Mouse (Mus musculus) limb, embryonic 15.5 days (tissue): Measurements from ENCODE around the gene Ccdc188. TPM values are rescaled to one million over a fixed set of nuclear protein-coding genes. Genes with fewer than 3 reads are reported as not detected.

ENCODE experiments used
- ATAC-seq: fragments of 200-750 bp; cut with Nextera tagmentation; 2 replicates; pipeline ENCODE4 v1.8.0; 2017; ENCODE audit warnings: low read depth, moderate TSS enrichment; ENCODE audit not compliant: insufficient number of reproducible peaks, low FRiP score, low TSS enrichment
- H3K27ac ChIP-seq: fragments of 300-500 bp; sonication (generic); 2 replicates; pipeline ENCODE4 v1.5.1; 2015; ENCODE audit warnings: moderate library complexity, mild to moderate bottlenecking, inconsistent platforms
- H3K27me3 ChIP-seq: fragments of 300-500 bp; sonication (generic); 2 replicates; pipeline ENCODE4 v1.6.1; 2015; ENCODE audit warnings: inconsistent platforms
- H3K36me3 ChIP-seq: fragments of 300-500 bp; sonication (generic); 2 replicates; pipeline ENCODE4 v1.6.1; 2015; ENCODE audit warnings: inconsistent platforms
- H3K4me1 ChIP-seq: fragments of 300-500 bp; sonication (generic); 2 replicates; pipeline ENCODE4 v1.6.1; 2015; ENCODE audit warnings: inconsistent platforms
- H3K4me2 ChIP-seq: fragments of 300-500 bp; sonication (generic); 2 replicates; pipeline ENCODE4 v1.6.1; 2015; ENCODE audit warnings: mild to moderate bottlenecking, inconsistent platforms
- H3K4me3 ChIP-seq: fragments of 300-500 bp; sonication (generic); 2 replicates; pipeline ENCODE4 v1.5.1; 2015; ENCODE audit warnings: mild to moderate bottlenecking, inconsistent platforms
- H3K9ac ChIP-seq: fragments of 300-500 bp; sonication (generic); 2 replicates; pipeline ENCODE4 v1.6.1; 2015; ENCODE audit warnings: inconsistent platforms
- H3K9me3 ChIP-seq: fragments of 300-500 bp; sonication (generic); 2 replicates; pipeline ENCODE4 v1.6.1; 2016; ENCODE audit warnings: inconsistent platforms
- WGBS: fragments of 180-500 bp; shearing (Covaris S2); methylation state at CpG from one replicate; pipeline ENCODE4 v1.1.7; 2015; 5-methylcytosine and 5-hydroxymethylcytosine counted together
- polyA plus RNA-seq: library from polyadenylated mRNA; unstranded; fragments of >200 nt; fragmentation: Nextera tagmentation; extraction: Ambion mirVana; gene quantifications from 2 replicates; pipeline ENCODE4 v1.2.1, GENCODE M21; 2015

Gene Ccdc188
- polyA plus RNA-seq, 1 experiment from 2014 or later: not detected

- Histone ChIP-seq H3K36me3 (peaks cover 59% of the 10 kb centered on the region), H3K4me2 (no peak overlapping the region), H3K4me3 (no peak overlapping the region), H3K27me3 (no peaks in the 10 kb centered on the region), H3K4me1 (peaks cover 22% of the 10 kb centered on the region), H3K9me3 (no peaks in the 10 kb centered on the region), H3K9ac (no peak overlapping the region), H3K27ac (no peak overlapping the region)
- no peak for ATAC-seq
- WGBS: 93% methylated on average over 20 of the region's 20 CpGs
Observed at GRCm38 (mm10) chr16:18227897-18228422, 10.3 kb downstream of the Ccdc188 start.

- H3K36me3 ChIP-seq: peaks cover 50% of the 10 kb centered on the region
- 82% methylated on average over 4 of the region's 4 CpGs for WGBS
- ATAC-seq: no peak
Observed at GRCm38 (mm10) chr16:18228856-18229255, 11.2 kb downstream of the Ccdc188 start.

GRCm38 (mm10) chr16:18229622-18230021 is 11.9 kb downstream of the Ccdc188 start:
- H3K36me3 ChIP-seq: peaks cover 43% of the 10 kb centered on the region
- no peak; the same call in 1 of the 2 replicates for ATAC-seq
- H3K4me3 ChIP-seq: no peak overlapping the region
- H3K9ac ChIP-seq: no peak overlapping the region
- no peaks in the 10 kb centered on the region for H3K9me3 ChIP-seq
- peak overlapping the region; percentile 61 for H3K27ac ChIP-seq
- H3K27me3 ChIP-seq: no peaks in the 10 kb centered on the region
- WGBS: 42% methylated on average over 11 of the region's 11 CpGs
- 0 out of 2 replicates have a peak overlapping the region, but pooled peaks have one; percentile 14 for H3K4me2 ChIP-seq
- peaks cover 38% of the 10 kb centered on the region for H3K4me1 ChIP-seq

More at GRCm38 (mm10) chr16:18228856-18229255, 11.2 kb downstream of the Ccdc188 start:
- Histone ChIP-seq H3K4me2 (no peak overlapping the region), H3K9ac (no peak overlapping the region), H3K27me3 (no peaks in the 10 kb centered on the region), H3K4me3 (no peak overlapping the region), H3K4me1 (peaks cover 31% of the 10 kb centered on the region), H3K9me3 (no peaks in the 10 kb centered on the region), H3K27ac (no peak overlapping the region)

DNA sequence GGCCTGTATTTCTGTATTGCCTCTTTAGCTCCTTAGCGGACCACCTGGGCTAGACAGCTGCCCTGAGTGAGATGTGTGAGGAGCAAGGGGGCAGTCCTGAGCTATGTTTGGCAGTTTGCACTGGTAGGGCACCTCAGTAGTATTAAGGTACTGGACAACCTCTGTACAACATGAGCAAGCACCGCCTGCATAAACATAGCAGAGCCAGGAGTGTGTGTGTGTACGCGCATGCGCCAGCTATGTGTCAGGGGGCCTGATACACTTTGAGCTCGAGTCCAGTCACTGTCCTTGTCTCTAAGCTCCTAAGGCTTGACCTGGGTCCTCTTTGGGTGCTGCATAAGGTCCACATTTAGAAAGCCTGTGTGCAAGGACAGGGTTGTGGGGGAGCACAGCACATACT is 12.9 kb downstream of the Ccdc188 start:
- Histone ChIP-seq H3K27me3 (no peaks in the 10 kb centered on the region), H3K4me3 (no peak overlapping the region), H3K27ac (peak overlapping the region; percentile 61; the same call in 1 of the 2 replicates), H3K9ac (no peak overlapping the region), H3K36me3 (peaks cover 33% of the 10 kb centered on the region), H3K4me2 (no peak overlapping the region), H3K9me3 (no peaks in the 10 kb centered on the region), H3K4me1 (peaks cover 42% of the 10 kb centered on the region)
- 90% methylated on average over 6 of the region's 6 CpGs for WGBS
- ATAC-seq: no peak

GRCm38 (mm10) chr16:18231047-18231446 is 13.4 kb downstream of the Ccdc188 start:
- Histone ChIP-seq H3K4me1 (peaks cover 46% of the 10 kb centered on the region), H3K27ac (0 out of 2 replicates have a peak overlapping the region, but pooled peaks have one; percentile 9), H3K27me3 (no peaks in the 10 kb centered on the region), H3K9me3 (no peaks in the 10 kb centered on the region), H3K4me3 (no peak overlapping the region), H3K36me3 (peaks cover 28% of the 10 kb centered on the region), H3K4me2 (no peak overlapping the region), H3K9ac (no peak overlapping the region)
- no peak for ATAC-seq
- whole genome bisulfite sequencing: 82% methylated on average over 3 of the region's 3 CpGs

- Histone ChIP-seq H3K36me3 (peaks cover 24% of the 10 kb centered on the region), H3K4me3 (no peak overlapping the region), H3K4me2 (no peak overlapping the region), H3K9ac (no peak overlapping the region), H3K4me1 (peaks cover 49% of the 10 kb centered on the region), H3K9me3 (no peaks in the 10 kb centered on the region), H3K27ac (peak overlapping the region; percentile 50; the same call in 1 of the 2 replicates), H3K27me3 (no peaks in the 10 kb centered on the region)
- WGBS: 54% methylated on average over 4 of the region's 4 CpGs
- no peak for ATAC-seq
Observed at GRCm38 (mm10) chr16:18231451-18231850, 13.8 kb downstream of the Ccdc188 start.

GRCm38 (mm10) chr16:18233451-18233850 is 15.8 kb downstream of the Ccdc188 start:
- no peak overlapping the region for H3K9ac ChIP-seq
- no peaks in the 10 kb centered on the region for H3K27me3 ChIP-seq
- ATAC-seq: no peak
- H3K4me3 ChIP-seq: peak overlapping the region; percentile 91
- no peak overlapping the region for H3K27ac ChIP-seq
- H3K9me3 ChIP-seq: no peaks in the 10 kb centered on the region
- peak overlapping the region; percentile 74 for H3K4me2 ChIP-seq
- WGBS: 34% methylated on average over 1 of the region's 1 CpGs
- H3K4me1 ChIP-seq: peaks cover 51% of the 10 kb centered on the region
- H3K36me3 ChIP-seq: peaks cover 13% of the 10 kb centered on the region

- Histone ChIP-seq H3K4me1 (peaks cover 51% of the 10 kb centered on the region), H3K9ac (peak overlapping the region; percentile 76), H3K4me3 (peak overlapping the region; percentile 91), H3K9me3 (no peaks in the 10 kb centered on the region), H3K27ac (peak overlapping the region; percentile 90), H3K4me2 (peak overlapping the region; percentile 74), H3K27me3 (no peaks in the 10 kb centered on the region), H3K36me3 (peaks cover 15% of the 10 kb centered on the region)
- 14% methylated on average over 13 of the region's 13 CpGs for WGBS
- no peak for ATAC-seq
Observed at GRCm38 (mm10) chr16:18233919-18234670, 16.4 kb downstream of the Ccdc188 start.

- under 1% methylated on average over 40 of the region's 79 CpGs for WGBS
- Histone ChIP-seq H3K9me3 (no peaks in the 10 kb centered on the region), H3K4me1 (peaks cover 48% of the 10 kb centered on the region), H3K4me2 (peak within 1 kb of the TSS; percentile 74), H3K9ac (peak within 1 kb of the TSS; percentile 76), H3K36me3 (peaks cover 20% of the 10 kb centered on the region), H3K27ac (peak within 1 kb of the TSS; percentile 90), H3K27me3 (no peaks in the 10 kb centered on the region), H3K4me3 (peak within 1 kb of the TSS; percentile 91)
- peak; percentile 83 for ATAC-seq
Observed at GRCm38 (mm10) chr16:18234671-18235388, 17.2 kb downstream of the Ccdc188 start, which contains the start of gene Zdhhc8. TSS of gene Zdhhc8 (minus strand) at chr16:18235136.

GRCm38 (mm10) chr16:18235389-18236065 is 17.8 kb downstream of the Ccdc188 start:
- WGBS: 5% methylated on average over 19 of the region's 19 CpGs
- ATAC-seq: peak; percentile 70

GRCm38 (mm10) chr16:18236676-18237501 is 19.2 kb downstream of the Ccdc188 start:
- H3K4me2 ChIP-seq: no peak overlapping the region
- WGBS: 66% methylated on average over 7 of the region's 7 CpGs

More at GRCm38 (mm10) chr16:18235389-18236065, 17.8 kb downstream of the Ccdc188 start:
- Histone ChIP-seq H3K36me3 (peaks cover 27% of the 10 kb centered on the region), H3K27me3 (no peaks in the 10 kb centered on the region), H3K9ac (peak overlapping the region; percentile 76), H3K4me3 (peak overlapping the region; percentile 91), H3K4me2 (peak overlapping the region; percentile 74), H3K4me1 (peaks cover 41% of the 10 kb centered on the region), H3K27ac (peak overlapping the region; percentile 90), H3K9me3 (no peaks in the 10 kb centered on the region)

More at GRCm38 (mm10) chr16:18236676-18237501, 19.2 kb downstream of the Ccdc188 start:
- H3K27ac ChIP-seq: 0 out of 2 replicates have a peak overlapping the region, but pooled peaks have one; percentile 90
- ATAC-seq: no peak
- H3K36me3 ChIP-seq: peaks cover 39% of the 10 kb centered on the region
- no peaks in the 10 kb centered on the region for H3K9me3 ChIP-seq
- H3K4me3 ChIP-seq: no peak overlapping the region
- no peak overlapping the region for H3K9ac ChIP-seq
- no peaks in the 10 kb centered on the region for H3K27me3 ChIP-seq
- peaks cover 29% of the 10 kb centered on the region for H3K4me1 ChIP-seq
